Mouse (Mus musculus) CH12F3 (cell line): ENCODE measurements around the gene Fbf1.
"Not testable (repeated sequence)": the region's sequence is repeated elsewhere in the genome, so short reads cannot be mapped to it uniquely, and the experiment has no call there.

Experiments
- in situ Hi-C: fragments of 300-500 bp; cut with MboI; formaldehyde crosslinking; loops from 2 replicates; pipeline ENCODE4 v1.14.3; 2020; ENCODE audit warnings: low sequenced_read_pairs

Gene Fbf1

GRCm38 (mm10) chr11:116109441-116110081 is 58.4 kb downstream of the Fbf1 start:
- in situ Hi-C loops: no loop called here

- in situ Hi-C loops: no loop called here
Measured at GRCm38 (mm10) chr11:116108464-116109137, 59.4 kb downstream of the Fbf1 start.

GRCm38 (mm10) chr11:116107777-116108285 is 60.1 kb downstream of the Fbf1 start:
- in situ Hi-C loops: no loop called here

GRCm38 (mm10) chr11:116106963-116107776 is 60.8 kb downstream of the Fbf1 start:
- in situ Hi-C loops: no loop called here

GRCm38 (mm10) chr11:116106154-116106962 is 61.6 kb downstream of the Fbf1 start:
- in situ Hi-C loops: no loop called here

GRCm38 (mm10) chr11:116105065-116105464 is 62.9 kb downstream of the Fbf1 start:
- in situ Hi-C loops: no loop called here

- in situ Hi-C loops: no loop called here
Measured at GRCm38 (mm10) chr11:116104006-116104646, 63.8 kb downstream of the Fbf1 start.

- in situ Hi-C loops: no loop called here
Measured at GRCm38 (mm10) chr11:116103572-116103971, 64.4 kb downstream of the Fbf1 start.

- in situ Hi-C loops: no loop called here
Measured at GRCm38 (mm10) chr11:116102472-116102871, 65.5 kb downstream of the Fbf1 start.

- in situ Hi-C loops: no loop called here
Measured at GRCm38 (mm10) chr11:116101931-116102381, 66.0 kb downstream of the Fbf1 start.

GRCm38 (mm10) chr11:116100839-116101238 is 67.1 kb downstream of the Fbf1 start:
- in situ Hi-C loops: no loop called here

GRCm38 (mm10) chr11:116100385-116100784 is 67.6 kb downstream of the Fbf1 start:
- in situ Hi-C loops: no loop called here

- in situ Hi-C loops: no loop called here
Measured at GRCm38 (mm10) chr11:116099462-116099861, 68.5 kb downstream of the Fbf1 start.

- in situ Hi-C loops: no loop called here
Measured at GRCm38 (mm10) chr11:116098711-116099460, 69.1 kb downstream of the Fbf1 start.

GRCm38 (mm10) chr11:116096213-116097108 is 71.5 kb downstream of the Fbf1 start:
- in situ Hi-C loops: no loop called here

- in situ Hi-C loops: no loop called here
Measured at GRCm38 (mm10) chr11:116095573-116095972, 72.4 kb downstream of the Fbf1 start.

GRCm38 (mm10) chr11:116093771-116094565 is 74.0 kb downstream of the Fbf1 start:
- in situ Hi-C loops: no loop called here

- in situ Hi-C loops: not testable (repeated sequence)
Measured at GRCm38 (mm10) chr11:116092959-116093358, 75.0 kb downstream of the Fbf1 start.
